Mouse (Mus musculus) heart, adult 9 months (tissue): Measurements from ENCODE around the gene AL607142.1.

Experiments
- DNase-seq, 2 experiments: peaks; one replicate each; pipeline ENCODE4 v3.0.0; 2022; ENCODE audit warnings: low spot score in 2 of 2

The AL607142.1 gene

GRCm38 (mm10) chr4:120104599-120104998 is 39.8 kb downstream of the AL607142.1 start:
- DNase-seq: peak in 1 of 2 experiments; percentile 46

- no peak for DNase-seq
Measured at GRCm38 (mm10) chr4:120106362-120106761, 41.6 kb downstream of the AL607142.1 start.

- DNase-seq: no peak
Measured at GRCm38 (mm10) chr4:120107787-120108186, 43.0 kb downstream of the AL607142.1 start.

- no peak for DNase-seq
Measured at GRCm38 (mm10) chr4:120115516-120115915, 50.7 kb downstream of the AL607142.1 start.

GRCm38 (mm10) chr4:120116312-120116711 is 51.5 kb downstream of the AL607142.1 start:
- no peak for DNase-seq

- peak in 1 of 2 experiments; percentile 55 for DNase-seq
Measured at GRCm38 (mm10) chr4:120120276-120120675, 55.5 kb downstream of the AL607142.1 start.

GRCm38 (mm10) chr4:120124656-120125055 is 59.9 kb downstream of the AL607142.1 start:
- DNase-seq: no peak

GRCm38 (mm10) chr4:120126047-120126446 is 61.3 kb downstream of the AL607142.1 start:
- peak; percentile 36 to 63 for DNase-seq

- no peak for DNase-seq
Measured at GRCm38 (mm10) chr4:120127333-120127732, 62.5 kb downstream of the AL607142.1 start.

GRCm38 (mm10) chr4:120128033-120128432 is 63.2 kb downstream of the AL607142.1 start:
- peak; percentile 38 to 68 for DNase-seq

- peak in 1 of 2 experiments; percentile 41 for DNase-seq
Measured at GRCm38 (mm10) chr4:120129233-120129885, 64.6 kb downstream of the AL607142.1 start.

- no peak for DNase-seq
Measured at GRCm38 (mm10) chr4:120130926-120131325, 66.1 kb downstream of the AL607142.1 start.

- DNase-seq: peak; percentile 41 to 70
Measured at GRCm38 (mm10) chr4:120131441-120132220, 66.8 kb downstream of the AL607142.1 start.

GRCm38 (mm10) chr4:120134223-120134622 is 69.4 kb downstream of the AL607142.1 start:
- DNase-seq: no peak

GRCm38 (mm10) chr4:120141810-120142209 is 77.0 kb downstream of the AL607142.1 start:
- DNase-seq: no peak

GRCm38 (mm10) chr4:120142905-120143304 is 78.1 kb downstream of the AL607142.1 start:
- no peak for DNase-seq
